Mouse (Mus musculus) cerebellum, postnatal 4 days (tissue): ENCODE data around the gene Tnfsf15.

Experiments used
- DNase-seq, 2 experiments: peaks; one replicate each; pipeline ENCODE4 v3.0.0; 2022; ENCODE audit warnings: low spot score in 2 of 2, mixed read lengths in 1 of 2

Tnfsf15 gene

GRCm38 (mm10) chr4:63684412-63685252, 60.3 kb downstream of the Tnfsf15 start:
- DNase-seq: no peak

- DNase-seq: no peak
Observed at GRCm38 (mm10) chr4:63683716-63684115, 61.2 kb downstream of the Tnfsf15 start.

- no peak for DNase-seq
Observed at GRCm38 (mm10) chr4:63683056-63683455, 61.9 kb downstream of the Tnfsf15 start.

GRCm38 (mm10) chr4:63682441-63682840, 62.5 kb downstream of the Tnfsf15 start:
- DNase-seq: no peak

GRCm38 (mm10) chr4:63681557-63681956, 63.4 kb downstream of the Tnfsf15 start:
- DNase-seq: no peak
